Mouse (Mus musculus) thymus, postnatal 0 days (tissue): ENCODE measurements around the gene Mfap3l. TPM values are rescaled to one million over a fixed set of nuclear protein-coding genes. Genes with fewer than 3 reads are reported as not detected.
"Not testable (repeated sequence)": the region's sequence is repeated elsewhere in the genome, so short reads cannot be mapped to it uniquely, and the experiment has no call there.

Source experiments
- DNase-seq: peaks from one replicate; pipeline ENCODE4 v3.0.0-alpha.2; 2015; ENCODE audit warnings: low spot score
- polyA plus RNA-seq: library from polyadenylated mRNA; unstranded; fragments of >200 nt; fragmentation: Nextera tagmentation; extraction: Ambion mirVana; gene quantifications from 2 replicates; pipeline ENCODE4 v1.2.1, GENCODE M21; 2015

Gene Mfap3l
- polyA plus RNA-seq: 0.14 and 0.25 TPM in 2 replicates

GRCm38 (mm10) chr8:60632250-60632932 lies at the start of gene Mfap3l:
Mfap3l (plus strand) TSS chr8:60632827.
- DNase-seq: peak; percentile 61

- no peak for DNase-seq
Observed at GRCm38 (mm10) chr8:60583369-60583768, 49.3 kb upstream of the Mfap3l start.

- DNase-seq: not testable (repeated sequence)
Observed at GRCm38 (mm10) chr8:60591352-60592105, 41.1 kb upstream of the Mfap3l start.

- DNase-seq: no peak
Observed at GRCm38 (mm10) chr8:60594761-60595160, 37.9 kb upstream of the Mfap3l start.

- DNase-seq: no peak
Observed at GRCm38 (mm10) chr8:60611580-60612111, 21.0 kb upstream of the Mfap3l start.

- DNase-seq: peak; percentile 4
Observed at GRCm38 (mm10) chr8:60616928-60617327, 15.7 kb upstream of the Mfap3l start.

- no peak for DNase-seq
Observed at GRCm38 (mm10) chr8:60621561-60621960, 11.1 kb upstream of the Mfap3l start.

- DNase-seq: no peak
Observed at GRCm38 (mm10) chr8:60622056-60622455, 10.6 kb upstream of the Mfap3l start.

GRCm38 (mm10) chr8:60623438-60623837 lies 9.2 kb upstream of the Mfap3l start:
- no peak for DNase-seq

- no peak for DNase-seq
Observed at GRCm38 (mm10) chr8:60624722-60625121, 7.9 kb upstream of the Mfap3l start.

GRCm38 (mm10) chr8:60627937-60628336 lies 4.7 kb upstream of the Mfap3l start:
- DNase-seq: no peak

GRCm38 (mm10) chr8:60629059-60629458 lies 3.6 kb upstream of the Mfap3l start:
- no peak for DNase-seq

GRCm38 (mm10) chr8:60631504-60631934 lies 1.1 kb upstream of the Mfap3l start:
- DNase-seq: no peak

GRCm38 (mm10) chr8:60632933-60633655 lies 467 bp downstream of the Mfap3l start:
- DNase-seq: no peak

- DNase-seq: no peak
Observed at GRCm38 (mm10) chr8:60634921-60635320, 2.3 kb downstream of the Mfap3l start.

GRCm38 (mm10) chr8:60635846-60636245 lies 3.2 kb downstream of the Mfap3l start:
- no peak for DNase-seq

GRCm38 (mm10) chr8:60640046-60640445 lies 7.4 kb downstream of the Mfap3l start:
- DNase-seq: no peak

- no peak for DNase-seq
Observed at GRCm38 (mm10) chr8:60643416-60644020, 10.9 kb downstream of the Mfap3l start.

- DNase-seq: no peak
Observed at GRCm38 (mm10) chr8:60645164-60645563, 12.5 kb downstream of the Mfap3l start.

GRCm38 (mm10) chr8:60645911-60646310 lies 13.3 kb downstream of the Mfap3l start:
- DNase-seq: no peak

- DNase-seq: no peak
Observed at GRCm38 (mm10) chr8:60647291-60647690, 14.7 kb downstream of the Mfap3l start.
